Mouse (Mus musculus): ENCODE data around the gene Klc3.

DNA sequence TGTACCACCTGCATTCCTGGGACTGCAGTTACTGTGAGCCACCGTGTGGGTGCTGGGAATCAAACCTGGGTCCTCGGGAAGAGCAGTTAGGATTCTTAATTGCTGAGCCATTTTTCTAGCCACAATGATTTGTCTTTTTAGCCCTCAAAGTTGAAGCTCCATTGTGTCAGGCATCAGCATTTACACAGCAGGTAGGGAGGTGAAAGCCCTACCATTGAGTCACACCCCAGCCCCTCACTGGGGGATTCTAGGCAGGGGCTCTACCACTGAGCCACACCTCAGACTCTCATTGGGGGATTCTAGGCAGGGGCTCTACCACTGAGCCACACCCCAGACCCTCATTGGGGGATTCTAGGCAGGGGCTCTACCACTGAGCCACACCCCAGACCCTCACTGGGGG, 32.4 kb upstream of the Klc3 start:
- TF ChIP-seq POLR2A (IDR thresholded peaks at IDR 0.05; ENCODE audit: borderline replicate concordance, extremely low read depth, insufficient read depth, insufficient read length, poor library complexity, severe bottlenecking) (no peak), CTCF (IDR thresholded peaks at IDR 0.05; ENCODE audit: borderline replicate concordance, extremely low read depth, insufficient read depth, insufficient read length) (no peak)
